Mouse (Mus musculus): ENCODE results near the gene Yipf2. TPM values are rescaled to one million over a fixed set of nuclear protein-coding genes. Genes with fewer than 3 reads are reported as not detected.

Yipf2 gene
- polyA plus RNA-seq, 1 experiment from 2014 or later = 24.5 TPM

GRCm38 (mm10) chr9:21616232-21616781 lies 23.7 kb upstream of the Yipf2 start:
- peak; percentile 77 for ATAC-seq (ENCODE audit: low FRiP score)
- Histone ChIP-seq H3K9ac (replicated peaks) (peak overlapping the region; percentile 81), H3K9me3 (replicated peaks) (no peaks in the 10 kb centered on the region), H3K4me3 (replicated peaks) (peak overlapping the region; percentile 78), H3K4me2 (peak overlapping the region; percentile 63), H3K27ac (replicated peaks) (peak overlapping the region; percentile 98), H3K4me1 (peaks cover 39% of the 10 kb centered on the region), H3K36me3 (no peaks in the 10 kb centered on the region; the same call in 1 of the 2 replicates), H3K27me3 (replicated peaks) (no peaks in the 10 kb centered on the region)
- WGBS = under 1% methylated on average over 47 of the region's 57 CpGs

DNA sequence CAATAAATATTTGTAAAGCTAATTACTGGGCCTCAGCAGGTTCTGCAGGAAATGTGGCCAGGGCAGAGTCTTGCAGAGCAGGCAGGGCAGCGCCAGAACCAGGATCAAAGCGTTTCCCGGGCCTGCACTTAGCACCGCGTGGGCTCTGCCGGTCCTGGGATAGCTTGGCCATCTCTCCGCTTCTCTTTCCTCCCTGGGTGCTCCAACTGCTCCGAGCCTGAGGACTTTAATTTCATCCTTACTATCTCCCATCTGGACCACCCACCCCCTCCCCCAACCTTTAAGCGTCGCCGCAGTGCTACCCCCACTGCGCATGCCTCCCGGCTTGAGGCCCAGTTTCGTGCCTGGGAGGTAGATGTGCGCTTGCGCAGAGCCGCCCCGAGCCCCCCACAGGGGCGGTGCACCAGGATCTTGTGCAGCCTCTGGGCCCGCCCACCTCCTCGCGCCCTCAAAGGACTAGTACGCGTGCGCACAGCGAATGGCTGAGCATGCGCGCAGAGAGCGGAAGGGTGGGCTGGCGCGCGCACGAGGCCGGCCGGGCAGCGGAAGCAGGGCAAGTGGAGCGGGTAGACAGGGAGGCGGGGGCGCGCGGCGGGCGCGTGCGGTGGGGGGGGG lies 23.1 kb upstream of the Yipf2 start, which contains the start of gene Smarca4:
Smarca4 (plus strand) TSS at position 553 of the 615 bp plus-strand sequence.
- H3K9me3 ChIP-seq (replicated peaks) = no peaks in the 10 kb centered on the region
- H3K36me3 ChIP-seq = no peaks in the 10 kb centered on the region; the same call in 1 of the 2 replicates
- peaks cover 39% of the 10 kb centered on the region for H3K4me1 ChIP-seq
- peak within 1 kb of the TSS; percentile 98 for H3K27ac ChIP-seq (replicated peaks)
- peak within 1 kb of the TSS; percentile 81 for H3K9ac ChIP-seq (replicated peaks)
- peak within 1 kb of the TSS; percentile 78 for H3K4me3 ChIP-seq (replicated peaks)
- peak; percentile 95 for ATAC-seq (ENCODE audit: low FRiP score)
- no peaks in the 10 kb centered on the region for H3K27me3 ChIP-seq (replicated peaks)
- H3K4me2 ChIP-seq = peak within 1 kb of the TSS; percentile 63
- 1% methylated on average over 40 of the region's 45 CpGs for WGBS

DNA sequence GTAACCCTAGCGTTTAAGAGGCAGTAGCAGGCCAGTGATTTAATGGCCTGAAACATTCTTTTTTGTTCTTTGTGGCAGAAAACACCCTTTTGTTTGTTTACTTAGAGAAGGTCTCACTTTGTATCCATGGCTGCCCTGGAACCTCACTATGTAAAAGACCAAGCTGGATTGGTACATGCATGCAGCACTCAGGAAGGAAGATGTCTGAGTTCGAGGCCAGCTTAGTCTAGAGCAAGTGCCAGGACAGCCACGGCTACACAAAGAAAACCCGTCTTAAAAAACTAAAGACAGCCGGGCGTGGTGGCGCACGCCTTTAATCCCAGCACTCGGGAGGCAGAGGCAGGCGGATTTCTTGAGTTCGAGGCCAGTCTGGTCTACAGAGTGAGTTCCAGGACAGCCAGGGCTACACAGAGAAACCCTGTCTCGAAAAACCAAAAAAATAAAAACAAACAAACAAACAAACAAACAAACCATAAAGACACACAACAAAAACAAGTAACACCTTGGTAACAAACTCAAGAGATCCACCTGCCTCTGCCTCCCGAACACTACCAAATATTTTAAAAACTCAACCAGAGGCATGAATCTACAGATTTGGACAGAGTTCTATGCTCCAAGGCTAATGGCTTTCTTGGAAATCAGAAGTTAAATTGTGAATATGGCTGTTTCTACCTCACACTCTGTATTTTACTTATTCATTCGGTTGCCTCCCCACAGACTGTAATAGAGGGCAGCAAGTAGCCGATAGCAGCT lies 22.4 kb upstream of the Yipf2 start:
- Histone ChIP-seq H3K9me3 (replicated peaks) (no peaks in the 10 kb centered on the region), H3K4me2 (peak overlapping the region; percentile 63), H3K27me3 (replicated peaks) (no peaks in the 10 kb centered on the region), H3K4me1 (peaks cover 35% of the 10 kb centered on the region), H3K9ac (replicated peaks) (peak overlapping the region; percentile 55), H3K4me3 (replicated peaks) (peak overlapping the region; percentile 78), H3K27ac (replicated peaks) (peak overlapping the region; percentile 92), H3K36me3 (no peaks in the 10 kb centered on the region; the same call in 1 of the 2 replicates)
- WGBS = 75% methylated on average over 15 of the region's 15 CpGs
- ATAC-seq (ENCODE audit: low FRiP score) = no peak

- Histone ChIP-seq H3K4me1 (peaks cover 7% of the 10 kb centered on the region), H3K4me3 (replicated peaks) (no peak overlapping the region), H3K36me3 (no peaks in the 10 kb centered on the region), H3K27ac (replicated peaks) (no peak overlapping the region), H3K9me3 (replicated peaks) (no peaks in the 10 kb centered on the region), H3K27me3 (replicated peaks) (no peaks in the 10 kb centered on the region), H3K4me2 (no peak overlapping the region), H3K9ac (replicated peaks) (no peak overlapping the region)
- 91% methylated on average over 1 of the region's 1 CpGs for WGBS
- ATAC-seq (ENCODE audit: low FRiP score) = no peak
Observed at GRCm38 (mm10) chr9:21609861-21610260, 17.2 kb upstream of the Yipf2 start.

DNA sequence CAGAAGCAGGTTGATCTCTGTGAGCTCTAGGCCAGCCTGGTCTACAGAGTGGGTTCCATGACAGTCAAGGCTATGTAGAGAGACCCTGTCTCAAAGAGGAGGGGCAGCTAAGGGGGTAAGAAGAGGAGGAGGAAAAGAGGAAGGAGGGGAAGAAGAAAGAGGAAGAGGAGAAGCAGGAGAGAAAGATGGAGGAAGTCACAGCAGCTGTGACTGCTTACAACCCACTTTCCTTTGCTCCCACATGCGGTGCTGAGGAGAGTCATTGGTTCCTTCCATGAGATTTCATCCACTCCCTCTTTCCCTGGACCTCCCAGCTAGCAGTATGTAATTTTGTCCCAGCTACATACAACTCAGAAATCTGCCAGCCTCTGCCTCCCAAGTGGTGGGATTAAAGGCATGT lies 14.0 kb upstream of the Yipf2 start:
- Histone ChIP-seq H3K9ac (replicated peaks) (no peak overlapping the region), H3K9me3 (replicated peaks) (no peaks in the 10 kb centered on the region), H3K27ac (replicated peaks) (no peak overlapping the region), H3K36me3 (no peaks in the 10 kb centered on the region), H3K4me3 (replicated peaks) (no peak overlapping the region), H3K27me3 (replicated peaks) (no peaks in the 10 kb centered on the region), H3K4me2 (no peak overlapping the region), H3K4me1 (no peaks in the 10 kb centered on the region)
- ATAC-seq (ENCODE audit: low FRiP score) = no peak
- WGBS = 91% methylated on average over 1 of the region's 1 CpGs

- WGBS = 75% methylated on average over 5 of the region's 5 CpGs
- no peaks in the 10 kb centered on the region for H3K4me1 ChIP-seq
- no peak overlapping the region for H3K9ac ChIP-seq (replicated peaks)
- no peaks in the 10 kb centered on the region for H3K27me3 ChIP-seq (replicated peaks)
- H3K27ac ChIP-seq (replicated peaks) = no peak overlapping the region
- no peaks in the 10 kb centered on the region for H3K9me3 ChIP-seq (replicated peaks)
- ATAC-seq (ENCODE audit: low FRiP score) = no peak
- no peaks in the 10 kb centered on the region for H3K36me3 ChIP-seq
- no peak overlapping the region for H3K4me2 ChIP-seq
- H3K4me3 ChIP-seq (replicated peaks) = no peak overlapping the region
Observed at GRCm38 (mm10) chr9:21605865-21606264, 13.2 kb upstream of the Yipf2 start.

DNA sequence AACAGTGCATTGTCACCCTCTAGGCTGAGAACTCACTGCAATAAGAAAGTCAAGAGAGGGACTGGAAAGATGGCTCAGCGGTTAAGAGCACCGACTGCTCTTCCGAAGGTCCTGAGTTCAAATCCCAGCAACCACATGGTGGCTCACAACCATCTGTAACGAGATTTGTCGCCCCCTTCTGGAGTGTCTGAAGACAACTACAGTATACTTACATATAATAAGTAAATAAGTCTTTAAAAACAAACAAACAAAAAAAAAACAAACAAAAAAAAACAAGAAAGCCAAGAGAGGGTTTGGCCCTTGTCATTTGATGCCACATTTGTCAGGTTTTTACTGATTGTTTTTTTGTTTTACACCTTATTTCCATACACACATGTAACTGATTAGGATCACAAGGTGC lies 11.5 kb upstream of the Yipf2 start:
- no peaks in the 10 kb centered on the region for H3K9me3 ChIP-seq (replicated peaks)
- WGBS = 76% methylated on average over 5 of the region's 5 CpGs
- H3K27ac ChIP-seq (replicated peaks) = no peak overlapping the region
- H3K4me2 ChIP-seq = no peak overlapping the region
- no peak overlapping the region for H3K9ac ChIP-seq (replicated peaks)
- no peaks in the 10 kb centered on the region for H3K27me3 ChIP-seq (replicated peaks)
- no peaks in the 10 kb centered on the region for H3K4me1 ChIP-seq
- no peak overlapping the region for H3K4me3 ChIP-seq (replicated peaks)
- no peak for ATAC-seq (ENCODE audit: low FRiP score)
- no peaks in the 10 kb centered on the region; the same call in 1 of the 2 replicates for H3K36me3 ChIP-seq

- 49% methylated on average over 10 of the region's 10 CpGs for WGBS
- H3K4me2 ChIP-seq = no peak overlapping the region
- peak; percentile 70; the same call in 1 of the 2 replicates for ATAC-seq (ENCODE audit: low FRiP score)
- H3K27me3 ChIP-seq (replicated peaks) = no peaks in the 10 kb centered on the region
- H3K4me3 ChIP-seq (replicated peaks) = no peak overlapping the region
- H3K4me1 ChIP-seq = no peaks in the 10 kb centered on the region
- no peaks in the 10 kb centered on the region for H3K9me3 ChIP-seq (replicated peaks)
- H3K9ac ChIP-seq (replicated peaks) = no peak overlapping the region
- peaks cover 2% of the 10 kb centered on the region; the same call in 1 of the 2 replicates for H3K36me3 ChIP-seq
- H3K27ac ChIP-seq (replicated peaks) = no peak overlapping the region
Observed at GRCm38 (mm10) chr9:21601722-21602399, 9.2 kb upstream of the Yipf2 start.

GRCm38 (mm10) chr9:21601073-21601472 lies 8.4 kb upstream of the Yipf2 start:
- Histone ChIP-seq H3K4me1 (no peaks in the 10 kb centered on the region), H3K27me3 (replicated peaks) (no peaks in the 10 kb centered on the region), H3K4me3 (replicated peaks) (no peak overlapping the region), H3K27ac (replicated peaks) (no peak overlapping the region), H3K4me2 (no peak overlapping the region), H3K9me3 (replicated peaks) (no peaks in the 10 kb centered on the region), H3K36me3 (peaks cover 6% of the 10 kb centered on the region; the same call in 1 of the 2 replicates), H3K9ac (replicated peaks) (no peak overlapping the region)
- no peak for ATAC-seq (ENCODE audit: low FRiP score)
- WGBS = 85% methylated on average over 2 of the region's 2 CpGs

GRCm38 (mm10) chr9:21600186-21600585 lies 7.6 kb upstream of the Yipf2 start:
- no peaks in the 10 kb centered on the region for H3K27me3 ChIP-seq (replicated peaks)
- H3K4me3 ChIP-seq (replicated peaks) = no peak overlapping the region
- H3K27ac ChIP-seq (replicated peaks) = no peak overlapping the region
- peaks cover 10% of the 10 kb centered on the region; the same call in 1 of the 2 replicates for H3K36me3 ChIP-seq
- no peak for ATAC-seq (ENCODE audit: low FRiP score)
- H3K9me3 ChIP-seq (replicated peaks) = no peaks in the 10 kb centered on the region
- WGBS = 80% methylated on average over 3 of the region's 3 CpGs
- no peak overlapping the region for H3K9ac ChIP-seq (replicated peaks)
- H3K4me2 ChIP-seq = no peak overlapping the region
- H3K4me1 ChIP-seq = peaks cover 4% of the 10 kb centered on the region

DNA sequence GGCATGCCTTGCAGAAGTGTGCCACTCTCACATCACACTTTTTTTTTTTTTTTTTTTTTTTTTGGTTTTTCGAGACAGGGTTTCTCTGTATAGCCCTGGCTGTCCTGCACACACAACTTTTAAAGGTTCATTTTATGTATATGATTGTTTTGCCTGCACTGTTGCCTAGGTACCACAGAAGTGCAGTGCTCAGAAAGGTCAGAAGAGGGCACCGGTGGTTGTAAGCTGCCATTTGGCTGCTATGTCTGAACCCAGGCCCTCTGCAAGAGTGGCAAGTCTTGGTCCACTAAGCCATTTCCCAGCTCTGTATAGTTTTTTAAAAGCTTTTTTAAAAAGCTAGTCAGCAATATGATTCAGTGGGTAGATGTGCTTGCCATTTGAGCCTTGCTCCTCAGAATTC lies 5.6 kb upstream of the Yipf2 start:
- H3K4me3 ChIP-seq (replicated peaks) = no peak overlapping the region
- H3K9me3 ChIP-seq (replicated peaks) = no peaks in the 10 kb centered on the region
- WGBS = 47% methylated on average over 2 of the region's 2 CpGs
- no peak overlapping the region for H3K27ac ChIP-seq (replicated peaks)
- H3K9ac ChIP-seq (replicated peaks) = no peak overlapping the region
- ATAC-seq (ENCODE audit: low FRiP score) = no peak
- peaks cover 17% of the 10 kb centered on the region; the same call in 1 of the 2 replicates for H3K36me3 ChIP-seq
- H3K4me2 ChIP-seq = no peak overlapping the region
- H3K27me3 ChIP-seq (replicated peaks) = no peaks in the 10 kb centered on the region
- H3K4me1 ChIP-seq = peaks cover 21% of the 10 kb centered on the region

Measured in neural tube, embryonic 15.5 days (tissue).